Mouse (Mus musculus) heart, adult 9 months (tissue): ENCODE data around the gene Myadml2.

ENCODE experiments used
- DNase-seq, 2 experiments: peaks; one replicate each; pipeline ENCODE4 v3.0.0; 2022; ENCODE audit warnings: low spot score in 2 of 2

The Myadml2 gene

DNA sequence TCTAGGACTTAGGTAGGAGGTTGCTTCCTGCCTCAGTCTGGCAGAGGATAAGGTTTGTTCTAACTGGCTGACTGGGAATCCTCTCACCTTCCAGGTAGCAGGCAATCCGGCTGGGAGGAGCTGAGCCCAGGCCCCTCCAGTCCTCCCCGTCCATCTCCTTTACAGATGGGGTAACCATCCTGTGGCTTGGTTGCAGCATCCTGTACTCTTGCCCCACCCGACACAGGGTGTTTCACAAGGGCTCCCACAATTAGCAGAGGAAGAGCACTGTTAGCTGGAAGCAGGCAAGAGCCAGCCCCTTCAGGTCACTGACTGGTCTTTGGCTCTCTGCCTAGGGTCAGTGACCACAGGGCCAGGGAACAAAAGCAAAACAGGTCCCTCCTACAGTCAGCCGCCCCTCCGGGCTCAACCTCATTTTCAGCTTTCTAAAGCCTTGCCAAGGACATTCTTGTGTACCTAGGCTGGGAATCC, 17.5 kb downstream of the Myadml2 start:
- peak; percentile 51 to 57 for DNase-seq

DNA sequence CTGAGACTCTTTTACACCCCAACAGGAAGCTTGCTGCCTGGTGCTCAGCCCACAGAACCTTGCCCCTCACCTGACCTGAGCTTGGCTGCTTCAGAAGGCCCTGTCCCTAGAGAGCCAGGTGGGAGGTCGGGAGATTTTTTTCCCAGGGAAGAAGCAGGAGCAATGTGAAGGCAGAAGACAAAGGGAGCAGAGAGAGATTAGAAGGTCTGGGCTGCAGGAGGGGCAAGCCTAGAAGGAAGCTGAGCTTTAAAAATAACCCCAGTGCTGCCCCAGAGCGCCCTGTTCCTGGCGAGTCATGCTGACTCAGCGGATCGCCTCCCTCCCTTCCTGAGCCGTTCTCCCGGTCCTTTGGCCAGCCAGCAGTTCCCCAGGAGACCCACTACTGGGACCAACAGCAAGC, 18.0 kb downstream of the Myadml2 start:
- DNase-seq, result peak; percentile 63

DNA sequence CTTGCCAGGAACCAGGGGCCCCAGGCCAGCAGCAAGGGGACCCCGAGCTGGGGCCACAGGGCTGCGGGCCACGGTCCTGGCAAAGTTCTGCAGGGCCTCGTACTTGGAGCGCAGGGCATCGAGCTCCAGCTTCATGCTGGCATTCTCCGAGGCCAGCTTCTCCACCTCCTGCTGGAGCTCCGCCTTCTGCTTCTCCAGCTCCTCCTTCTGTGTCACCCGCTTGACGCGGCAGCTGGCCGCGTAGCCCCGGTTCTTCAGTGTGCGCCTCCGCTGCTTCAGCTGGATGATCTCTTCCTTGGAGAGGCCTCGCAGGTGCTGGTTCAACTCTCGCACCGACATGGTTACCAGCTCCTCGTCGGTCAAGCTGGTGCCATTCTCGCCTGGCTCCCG, 18.6 kb downstream of the Myadml2 start:
- no peak for DNase-seq

GRCm38 (mm10) chr11:120628601-120629340, 19.2 kb downstream of the Myadml2 start:
- no peak for DNase-seq

DNA sequence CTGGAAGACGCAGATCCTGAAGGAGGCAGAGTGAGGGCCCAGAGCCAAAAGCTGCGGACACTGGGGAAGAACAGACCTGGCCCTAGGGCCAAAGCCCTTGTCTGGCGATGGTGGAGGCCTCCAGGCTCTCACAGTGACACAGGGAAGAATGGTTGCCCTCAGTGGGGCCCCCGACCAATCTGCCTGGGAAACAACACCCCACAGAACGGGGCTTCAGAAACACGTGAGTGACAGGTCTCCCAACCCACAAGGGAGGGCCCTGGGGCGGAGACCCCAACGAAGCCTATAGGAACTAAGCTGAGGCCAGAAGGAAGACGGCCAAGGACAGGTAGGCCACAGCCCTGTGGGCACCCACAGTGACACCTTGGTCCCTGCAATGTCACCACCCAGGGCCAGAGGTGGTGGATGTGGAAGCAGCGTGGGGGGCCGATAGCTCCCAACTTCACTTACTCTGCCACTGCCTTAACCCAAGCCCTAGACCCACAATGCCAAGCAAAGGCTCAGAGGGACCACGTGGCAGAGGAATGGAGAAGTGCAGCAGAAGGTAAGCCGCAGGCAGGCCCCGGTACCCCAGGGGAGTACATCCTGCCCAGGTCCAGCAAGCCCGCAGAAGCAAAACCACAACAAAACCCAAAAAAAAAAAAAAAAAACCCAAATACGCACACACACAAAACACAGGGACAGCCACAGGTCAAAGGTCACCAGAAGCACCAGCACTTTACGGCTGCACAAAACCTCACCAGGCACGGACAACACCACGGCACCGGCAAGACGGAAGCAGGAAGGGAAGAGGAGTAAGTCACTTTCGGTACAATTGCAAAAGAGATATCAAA, 20.3 kb downstream of the Myadml2 start:
- DNase-seq, result no peak

GRCm38 (mm10) chr11:120626785-120627467, 21.0 kb downstream of the Myadml2 start:
- DNase-seq, result no peak

- no peak for DNase-seq
Observed at GRCm38 (mm10) chr11:120625152-120625775, 22.7 kb downstream of the Myadml2 start, which contains the start of gene Sirt7. Sirt7 (minus strand) TSS chr11:120625240.

- peak; percentile 84 for DNase-seq
Observed at GRCm38 (mm10) chr11:120624680-120625111, 23.3 kb downstream of the Myadml2 start.

DNA sequence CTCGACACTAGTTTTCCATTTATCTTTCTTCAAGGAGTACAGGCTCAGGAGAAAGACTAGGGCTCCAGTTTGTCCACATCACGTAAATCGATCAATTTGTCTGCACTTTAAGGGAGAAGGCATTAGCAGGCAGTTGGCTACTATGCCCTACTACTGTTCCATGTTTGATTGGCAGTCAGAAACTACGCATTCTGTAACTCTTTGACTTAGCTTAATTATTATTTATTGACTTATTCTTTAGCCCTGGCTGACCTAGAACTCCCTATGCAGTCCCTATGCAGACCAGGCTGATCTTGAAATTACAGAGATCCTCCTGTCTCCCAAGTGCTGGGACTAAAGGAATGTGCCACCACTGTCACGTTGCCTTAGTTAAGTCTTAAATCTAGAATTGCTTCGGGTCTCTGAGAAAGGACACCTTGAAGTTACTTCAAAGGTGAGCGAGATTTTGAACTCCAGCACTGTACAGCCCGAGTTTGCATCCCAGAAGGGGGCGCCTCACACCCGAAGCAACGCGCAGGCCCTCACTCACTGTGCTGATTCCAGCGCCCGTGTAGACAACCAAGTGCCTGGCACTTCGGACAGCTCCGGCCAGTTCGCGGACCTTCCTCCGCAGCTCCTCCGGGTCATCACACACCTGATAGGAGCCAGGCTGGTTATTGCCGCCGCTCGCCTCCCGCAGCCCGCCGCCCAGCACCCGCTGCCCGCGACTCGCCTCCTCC, 23.8 kb downstream of the Myadml2 start:
- DNase-seq, result no peak

- no peak for DNase-seq
Observed at GRCm38 (mm10) chr11:120622805-120623204, 25.2 kb downstream of the Myadml2 start.

GRCm38 (mm10) chr11:120620195-120620594, 27.8 kb downstream of the Myadml2 start:
- no peak for DNase-seq

DNA sequence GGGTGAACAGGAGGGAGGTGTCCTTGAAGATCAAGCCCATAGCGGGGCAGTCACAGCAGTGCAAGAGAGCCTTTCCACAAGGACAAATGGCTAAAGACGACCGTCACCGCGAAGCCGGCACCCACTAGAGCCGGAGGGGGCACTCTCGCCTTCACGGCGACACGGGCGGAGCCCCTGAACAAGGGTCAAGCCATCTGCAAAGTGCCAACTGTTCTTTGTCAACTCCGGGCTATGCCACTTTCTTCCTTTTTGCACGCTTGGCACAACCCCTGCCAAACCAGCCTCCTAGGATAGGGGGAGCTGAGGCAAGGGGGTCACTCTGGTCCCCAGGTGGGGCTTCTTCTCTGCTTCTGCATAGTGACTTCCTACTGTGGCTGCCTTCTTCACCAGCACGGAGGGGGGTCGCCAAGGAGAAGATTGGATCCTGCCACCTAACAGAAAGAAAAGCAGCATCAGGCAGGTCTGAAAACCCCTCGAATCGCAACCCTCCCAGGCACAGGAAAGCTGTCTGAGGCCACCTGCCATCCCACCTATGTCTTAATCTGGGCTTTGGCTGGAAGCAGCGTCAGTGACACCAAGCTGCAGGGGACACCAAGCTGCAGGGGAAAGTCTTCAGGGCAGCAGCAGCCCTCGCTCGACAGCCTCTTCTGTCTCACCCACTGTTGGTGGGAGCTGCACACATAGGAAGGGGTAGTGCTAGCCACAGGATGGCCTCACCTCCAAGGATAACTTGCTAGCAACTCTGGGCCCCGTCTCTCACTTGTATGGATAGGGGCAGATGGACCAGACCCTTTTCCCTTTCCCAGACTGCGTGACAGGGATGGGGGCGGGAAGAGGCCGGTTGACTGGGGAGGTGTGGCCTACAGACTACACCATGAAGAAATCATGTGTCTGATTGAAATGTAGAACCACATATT, 29.1 kb downstream of the Myadml2 start:
- no peak for DNase-seq

DNA sequence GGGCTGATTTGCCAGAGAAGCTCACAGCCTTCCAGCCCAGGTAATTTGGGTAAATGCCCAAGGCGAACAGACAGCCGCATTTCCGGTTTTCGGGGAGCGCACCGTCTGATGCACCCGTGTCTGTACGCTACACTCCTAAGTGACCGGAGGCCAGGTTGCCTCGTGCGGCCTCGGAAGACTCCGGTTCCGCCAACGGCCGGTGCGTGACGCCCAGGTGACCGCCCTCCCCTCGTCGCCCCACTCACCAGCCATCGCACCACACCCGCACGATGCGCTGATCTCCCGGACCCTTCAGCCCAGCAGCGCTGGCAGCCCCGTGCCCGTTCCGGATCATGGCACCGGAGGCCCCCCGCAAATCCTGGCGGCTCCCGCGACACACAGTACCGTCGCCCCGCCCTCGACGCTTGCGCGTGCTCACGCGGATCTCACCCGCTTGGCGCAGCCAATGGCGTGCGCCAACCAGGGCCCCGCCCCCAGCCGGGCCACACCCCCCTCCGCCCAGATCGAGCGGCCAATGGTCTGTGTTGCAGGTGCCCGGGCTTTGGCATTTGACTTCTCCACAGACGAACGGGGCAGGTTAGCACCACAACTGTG, 30.3 kb downstream of the Myadml2 start, which contains the start of gene Pcyt2:
Gene Pcyt2, minus strand, starts transcription at position 418 of the 594 bp plus-strand sequence.
- DNase-seq, result peak; percentile 85 to 86

DNA sequence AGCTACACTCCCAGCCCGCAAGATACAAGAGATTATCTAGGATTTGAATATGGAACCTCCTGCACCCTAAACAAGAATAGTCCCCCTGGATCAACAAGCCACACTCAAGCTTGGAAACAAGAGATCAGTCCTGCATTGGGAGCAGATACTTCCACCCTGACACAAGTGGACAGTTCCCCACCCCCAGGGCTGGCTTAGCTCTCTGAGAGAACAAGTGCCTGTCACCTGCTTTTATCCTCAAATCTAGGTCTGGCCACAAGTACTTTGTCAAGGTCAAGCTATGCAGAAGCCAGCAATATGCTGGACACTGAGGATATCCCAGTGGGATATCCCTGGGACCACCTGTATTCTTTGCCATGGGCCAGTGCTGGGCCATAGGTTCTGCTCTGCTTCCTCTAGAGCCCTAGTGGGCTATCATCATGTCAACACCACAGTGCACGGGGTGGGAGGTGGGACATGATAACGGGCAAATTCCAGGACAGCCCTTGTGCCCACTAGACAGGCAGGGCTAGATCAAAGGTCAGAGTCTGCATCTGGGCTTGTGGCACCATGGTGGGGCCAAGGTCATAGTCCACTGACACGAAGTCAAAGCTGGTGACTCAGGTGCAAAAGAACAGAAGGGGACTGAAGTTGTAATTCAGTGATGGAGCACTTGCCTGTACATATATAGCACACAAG, 31.2 kb downstream of the Myadml2 start:
- DNase-seq, result no peak

GRCm38 (mm10) chr11:120615606-120616203, 32.3 kb downstream of the Myadml2 start:
- DNase-seq, result no peak

GRCm38 (mm10) chr11:120615167-120615566, 32.8 kb downstream of the Myadml2 start:
- DNase-seq, result no peak

- no peak for DNase-seq
Observed at GRCm38 (mm10) chr11:120613976-120614375, 34.0 kb downstream of the Myadml2 start.

- DNase-seq, result no peak
Observed at GRCm38 (mm10) chr11:120613481-120613972, 34.4 kb downstream of the Myadml2 start.
